Mouse (Mus musculus) G1E (cell line): ENCODE measurements around the gene Cldn6. TPM values are rescaled to one million over a fixed set of nuclear protein-coding genes. Genes with fewer than 3 reads are reported as not detected.

Experiments used
- ATAC-seq: 2 replicates; pipeline ENCODE4 v1.8.0; 2016; ENCODE audit warnings: mild to moderate bottlenecking; ENCODE audit not compliant: insufficient number of reproducible peaks, poor library complexity, low FRiP score, severe bottlenecking; ENCODE audit errors: extremely low read depth
- DNase-seq: peaks from one replicate; pipeline ENCODE4 v3.0.0; 2012; ENCODE audit warnings: low spot score
- H3K27me3 ChIP-seq: 2 replicates; pipeline ENCODE4 v1.6.1; 2012; ENCODE audit warnings: mild to moderate bottlenecking, low read length, inconsistent platforms; ENCODE audit not compliant: insufficient read depth
- H3K36me3 ChIP-seq: replicated peaks from 2 replicates; pipeline ENCODE3; 2012; ENCODE audit warnings: mild to moderate bottlenecking, inconsistent platforms
- H3K4me1 ChIP-seq: 2 replicates; pipeline ENCODE4 v1.6.1; 2012; ENCODE audit warnings: low read depth, low read length, inconsistent platforms, mixed read lengths; ENCODE audit not compliant: insufficient read depth
- H3K4me3 ChIP-seq: 2 replicates; pipeline ENCODE4 v1.5.1; 2012; ENCODE audit warnings: low read depth, mild to moderate bottlenecking, inconsistent platforms, low read length, moderate library complexity, mixed read lengths
- H3K9me3 ChIP-seq: replicated peaks from 2 replicates; pipeline ENCODE4 v1.6.1; 2012; ENCODE audit warnings: inconsistent platforms
- CTCF ChIP-seq: IDR thresholded peaks from 2 replicates; pipeline ENCODE4 v1.5.1; 2012; ENCODE audit warnings: low read depth, low read length, inconsistent platforms, mixed read lengths
- GATA1 ChIP-seq: IDR thresholded peaks from 2 replicates; pipeline ENCODE4 v1.6.1; 2012; ENCODE audit warnings: borderline replicate concordance, low read length, inconsistent platforms, mixed read lengths
- GATA2 ChIP-seq: IDR thresholded peaks from 2 replicates; pipeline ENCODE4 v1.6.1; 2012; ENCODE audit warnings: low read depth, low read length, inconsistent platforms, borderline replicate concordance
- POLR2AphosphoS5 ChIP-seq: IDR thresholded peaks from 2 replicates; pipeline ENCODE4 v1.6.1; 2012; ENCODE audit warnings: low read depth, low read length, inconsistent platforms; ENCODE audit not compliant: insufficient replicate concordance
- TAL1 ChIP-seq: conservative IDR thresholded peaks from 2 replicates; pipeline ENCODE4 v1.6.1; 2012; ENCODE audit warnings: low read depth, low read length, inconsistent platforms, mixed read lengths
- polyA plus RNA-seq: library from polyadenylated mRNA; stranded (reverse); fragments of >175 nt; gene quantifications from 2 replicates; pipeline ENCODE4 v1.2.3, GENCODE M21; 2012
- total RNA-seq, 2 experiments: library from RNA; stranded (forward) in 1 of 2; stranded (reverse) in 1 of 2; fragments of 200-1000 nt in 1 of 2; fragments of >200 nt in 1 of 2; fragmentation: Nextera tagmentation in 1 of 2; gene quantifications; 2 replicates each; pipeline ENCODE4 v1.2.3; 2014 to 2017

Cldn6 gene
- total and polyA plus RNA-seq, 3 experiments, result not detected

DNA sequence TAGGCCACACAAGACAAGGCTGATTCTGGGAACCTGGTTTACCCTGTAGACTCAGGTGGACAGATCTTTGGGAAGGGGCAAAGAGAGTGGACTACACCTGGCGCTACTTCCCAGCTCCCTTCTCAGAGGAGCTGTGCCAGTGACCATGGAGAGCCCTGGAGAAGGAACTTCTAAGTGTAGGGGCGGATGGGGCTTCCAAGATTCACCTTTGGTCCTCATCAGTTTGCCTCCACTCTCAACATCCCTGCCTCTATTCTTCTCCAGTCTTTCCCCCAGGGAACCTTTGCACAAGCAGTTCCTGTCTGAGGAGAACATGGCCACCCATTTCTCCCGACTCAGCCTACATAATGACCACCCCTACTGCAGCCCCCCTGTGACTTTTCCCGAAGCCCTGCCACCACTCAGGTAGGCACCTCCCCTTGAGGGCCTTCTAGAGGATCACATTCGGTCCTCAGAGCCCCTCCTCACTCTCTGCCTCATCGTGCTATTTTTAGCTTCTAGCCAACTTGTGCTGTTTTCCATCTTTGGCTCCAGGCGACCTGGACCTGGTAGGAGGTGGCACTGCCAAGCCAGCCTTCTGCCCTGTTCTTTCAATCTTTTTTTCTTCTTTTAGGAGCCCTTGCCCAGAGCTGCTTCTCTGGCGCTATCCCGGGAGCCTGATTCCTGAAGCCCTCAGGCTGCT lies 4.6 kb upstream of the Cldn6 start:
- peak overlapping the region; percentile 76 for H3K4me3 ChIP-seq
- peaks cover 68% of the 10 kb centered on the region for H3K4me1 ChIP-seq
- DNase-seq (no peak), ATAC-seq (no peak)
- peaks cover 42% of the 10 kb centered on the region for H3K36me3 ChIP-seq
- no peaks in the 10 kb centered on the region for H3K9me3 ChIP-seq
- peaks cover 8% of the 10 kb centered on the region for H3K27me3 ChIP-seq
- no peak for TF ChIP-seq POLR2AphosphoS5

DNA sequence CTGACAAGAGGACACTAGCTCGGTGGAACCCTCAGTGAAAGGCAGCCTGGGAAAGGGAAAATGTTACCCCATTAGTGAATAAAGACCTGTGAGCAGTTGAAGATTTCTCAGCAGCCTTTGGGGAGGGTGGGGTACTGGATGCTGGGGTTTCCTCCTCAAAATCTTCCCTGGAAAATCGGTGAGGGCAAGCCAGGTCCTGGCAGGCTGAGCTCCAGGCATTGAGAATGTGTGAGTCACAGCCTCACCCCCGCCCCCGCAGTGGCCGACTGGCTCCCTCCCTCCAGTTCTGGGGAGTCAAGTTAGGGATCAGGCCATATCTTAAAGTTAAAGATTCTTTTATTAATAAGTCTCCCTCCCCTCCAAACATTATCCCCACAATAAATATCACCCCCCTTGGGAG lies 3.9 kb upstream of the Cldn6 start:
- TF ChIP-seq GATA1 (no peak), POLR2AphosphoS5 (no peak), CTCF (no peak), TAL1 (no peak)
- peaks cover 35% of the 10 kb centered on the region for H3K36me3 ChIP-seq
- H3K9me3 ChIP-seq, result no peaks in the 10 kb centered on the region
- peaks cover 15% of the 10 kb centered on the region for H3K27me3 ChIP-seq
- ATAC-seq (no peak), DNase-seq (no peak)
- H3K4me3 ChIP-seq, result peak overlapping the region; percentile 8; the same call in 1 of the 2 replicates
- peaks cover 70% of the 10 kb centered on the region for H3K4me1 ChIP-seq

GRCm38 (mm10) chr17:23675564-23676281 lies 3.3 kb upstream of the Cldn6 start:
- Histone ChIP-seq H3K4me3 (peak overlapping the region; percentile 76), H3K4me1 (peaks cover 70% of the 10 kb centered on the region), H3K27me3 (peaks cover 21% of the 10 kb centered on the region), H3K9me3 (no peaks in the 10 kb centered on the region), H3K36me3 (peaks cover 29% of the 10 kb centered on the region)
- peak; percentile 2; the same call in 1 of the 2 replicates for ATAC-seq
- no peak for TF ChIP-seq GATA1
- TF ChIP-seq POLR2AphosphoS5, result no peak
- no peak for TF ChIP-seq GATA2
- TF ChIP-seq TAL1, result no peak
- TF ChIP-seq CTCF, result no peak
- DNase-seq, result no peak

DNA sequence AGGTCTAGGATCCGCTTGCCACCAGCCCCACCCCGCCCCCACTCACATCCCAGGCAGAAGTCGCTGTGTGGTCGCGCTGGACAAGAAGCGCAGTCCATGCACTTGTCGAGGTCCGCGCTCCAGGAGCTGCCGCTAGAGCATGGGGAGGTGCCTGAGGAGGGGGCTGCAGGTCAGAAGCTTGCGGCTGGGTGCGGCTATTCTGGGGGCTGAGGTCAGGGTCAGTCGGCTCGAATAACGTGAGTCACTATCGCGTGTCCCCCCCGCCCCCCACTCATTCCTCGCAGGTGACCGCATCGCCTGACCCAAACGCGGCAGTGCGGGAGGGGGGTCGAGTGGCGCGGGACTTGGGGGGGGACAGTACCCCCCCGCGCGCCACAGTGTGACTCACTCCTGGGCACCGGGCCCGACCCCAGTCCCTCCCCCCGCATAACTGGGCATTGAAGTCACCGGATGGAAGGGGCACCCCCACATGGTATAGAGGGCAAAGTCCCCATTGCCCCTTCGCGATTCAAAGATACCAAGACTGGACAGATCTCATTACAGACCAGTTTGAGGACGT lies 2.5 kb upstream of the Cldn6 start:
- Histone ChIP-seq H3K4me1 (peaks cover 70% of the 10 kb centered on the region), H3K27me3 (peaks cover 30% of the 10 kb centered on the region), H3K36me3 (peaks cover 24% of the 10 kb centered on the region), H3K4me3 (peak overlapping the region; percentile 76), H3K9me3 (no peaks in the 10 kb centered on the region)
- no peak for TF ChIP-seq POLR2AphosphoS5
- no peak for TF ChIP-seq TAL1
- no peak for TF ChIP-seq GATA2
- TF ChIP-seq GATA1, result no peak
- no peak for TF ChIP-seq CTCF
- DNase-seq (no peak), ATAC-seq (no peak)

DNA sequence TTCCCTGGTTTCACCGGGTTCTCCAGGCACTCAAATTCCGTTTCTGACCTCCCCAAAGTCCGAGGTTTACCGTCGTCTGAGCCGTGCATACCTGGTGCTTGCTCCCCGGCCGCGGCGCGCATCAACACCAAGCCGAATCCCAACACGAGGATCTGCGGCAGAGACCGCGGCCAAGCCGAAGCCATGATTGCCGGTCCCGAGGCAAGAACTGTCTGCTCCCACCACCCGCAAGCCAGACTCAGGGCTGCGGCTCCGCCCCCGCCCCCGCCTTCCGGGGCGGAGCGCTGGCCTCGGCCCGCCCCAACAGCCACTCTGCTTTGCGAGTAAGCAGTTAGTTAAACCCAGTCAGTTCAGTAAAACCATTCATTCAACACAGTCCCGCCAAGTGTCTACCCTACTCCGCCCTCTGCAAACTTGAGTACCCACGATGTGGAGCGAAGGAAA lies 1.8 kb upstream of the Cldn6 start, which contains the start of gene Tnfrsf12a:
Gene Tnfrsf12a (minus strand): TSS at position 233 of the 444 bp plus-strand sequence.
- Histone ChIP-seq H3K36me3 (peaks cover 17% of the 10 kb centered on the region), H3K9me3 (no peaks in the 10 kb centered on the region), H3K27me3 (peaks cover 37% of the 10 kb centered on the region), H3K4me3 (peak within 1 kb of the TSS; percentile 76), H3K4me1 (peaks cover 63% of the 10 kb centered on the region)
- ATAC-seq (peak; percentile 30), DNase-seq (peak; percentile 78)
- TF ChIP-seq CTCF (no peak), GATA1 (no peak), POLR2AphosphoS5 (no peak), TAL1 (no peak), GATA2 (no peak)

DNA sequence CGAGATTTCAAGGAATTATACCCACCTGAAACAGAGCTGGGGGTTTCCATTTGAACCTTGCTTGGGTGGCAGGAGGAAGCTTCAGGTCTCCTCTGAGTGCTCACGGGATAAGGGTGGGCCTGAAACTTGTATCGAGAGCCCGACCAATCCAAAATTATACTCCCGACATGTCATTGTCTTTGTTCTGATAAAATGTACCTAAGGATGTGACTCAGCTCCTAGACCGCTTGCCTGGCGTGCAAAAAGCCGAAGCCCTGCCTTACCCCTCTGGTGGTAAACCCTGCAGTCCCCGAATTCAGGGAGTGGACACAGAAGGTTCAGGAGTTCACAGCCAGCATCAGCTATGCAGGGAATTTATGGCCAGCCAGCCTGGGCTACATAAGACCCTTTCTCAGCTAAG lies 1.3 kb downstream of the Cldn6 start:
- Histone ChIP-seq H3K4me3 (no peak overlapping the region), H3K36me3 (peaks cover 5% of the 10 kb centered on the region), H3K4me1 (peaks cover 41% of the 10 kb centered on the region), H3K9me3 (no peaks in the 10 kb centered on the region), H3K27me3 (peaks cover 60% of the 10 kb centered on the region)
- DNase-seq (no peak), ATAC-seq (no peak)
- no peak for TF ChIP-seq POLR2AphosphoS5
- no peak for TF ChIP-seq TAL1
- no peak for TF ChIP-seq GATA1
